Mouse (Mus musculus) urinary bladder, adult 2 months (tissue): ENCODE measurements around the gene Cmya5. TPM values are rescaled to one million over a fixed set of nuclear protein-coding genes. Genes with fewer than 3 reads are reported as not detected.

ENCODE experiments used
- polyA plus RNA-seq: library from polyadenylated mRNA; depleted of rRNA; stranded (reverse); fragments of >200 nt; gene quantifications from 2 replicates; pipeline ENCODE4 v1.2.3, GENCODE M21; 2012; rRNA removed

Cmya5 gene
- polyA plus RNA-seq, 1 experiment, result 0.76 TPM

Other genes with a start within 250 kb of the Cmya5 start
- 32.3 and 39.4 TPM in 2 replicates for gene Tent2, start 47.7 kb upstream of the Cmya5 start, polyA plus RNA-seq
- gene Homer1, start 154.9 kb upstream of the Cmya5 start, polyA plus RNA-seq, result 8.3 and 8.8 TPM in 2 replicates